Mouse (Mus musculus) lung, postnatal 10 days (tissue): ENCODE data around the gene Gm29666.

Source experiments
- DNase-seq: peaks from one replicate; pipeline ENCODE4 v3.0.0; 2021

Gene Gm29666

GRCm38 (mm10) chr15:84898077-84898476 is 21.8 kb downstream of the Gm29666 start:
- DNase-seq: peak; percentile 34

GRCm38 (mm10) chr15:84896664-84897063 is 23.2 kb downstream of the Gm29666 start:
- no peak for DNase-seq

- DNase-seq: peak; percentile 30
Measured at GRCm38 (mm10) chr15:84896216-84896615, 23.6 kb downstream of the Gm29666 start.

- DNase-seq: peak; percentile 79
Measured at GRCm38 (mm10) chr15:84891658-84892057, 28.2 kb downstream of the Gm29666 start.

GRCm38 (mm10) chr15:84891246-84891645 is 28.6 kb downstream of the Gm29666 start:
- no peak for DNase-seq

GRCm38 (mm10) chr15:84888066-84888465 is 31.8 kb downstream of the Gm29666 start:
- no peak for DNase-seq

- DNase-seq: no peak
Measured at GRCm38 (mm10) chr15:84877029-84877815, 42.6 kb downstream of the Gm29666 start.

- no peak for DNase-seq
Measured at GRCm38 (mm10) chr15:84873867-84874266, 46.0 kb downstream of the Gm29666 start.

DNA sequence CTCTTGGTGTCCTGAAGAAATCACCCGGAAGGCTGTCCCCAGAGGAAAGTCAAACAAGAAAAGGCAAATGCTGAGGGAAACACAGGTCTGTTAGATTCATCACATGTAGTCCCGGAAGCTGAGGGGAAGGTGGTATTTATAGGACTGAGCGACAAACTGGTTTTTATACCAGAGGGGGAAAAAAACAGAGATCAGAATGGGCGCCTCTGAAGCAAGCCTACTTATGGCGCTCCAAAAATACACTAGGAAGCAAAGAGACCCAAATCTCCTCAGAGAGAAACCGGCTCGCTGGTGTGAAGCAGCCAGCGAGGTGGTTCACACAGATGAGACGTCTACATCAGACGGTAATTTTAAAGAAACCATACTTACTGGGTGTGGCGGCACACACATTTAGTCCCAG is 46.8 kb downstream of the Gm29666 start:
- no peak for DNase-seq

- no peak for DNase-seq
Measured at GRCm38 (mm10) chr15:84871802-84872201, 48.0 kb downstream of the Gm29666 start.

GRCm38 (mm10) chr15:84861911-84862310 is 57.9 kb downstream of the Gm29666 start:
- no peak for DNase-seq
